Mouse (Mus musculus) kidney, postnatal 0 days (tissue): ENCODE measurements at regions not wholly inside any gene's neighbourhood (a gene's known extent, or its start where the extent isn't known, plus 50 kb on each side); places are given as distances from the start of the nearest gene placed in this dataset.

Experiments used
- ATAC-seq: fragments of 200-750 bp; cut with Nextera tagmentation; replicated peaks from 2 replicates; pipeline ENCODE4 v1.8.0; 2017; ENCODE audit warnings: low read depth, moderate number of reproducible peaks, moderate TSS enrichment, moderate library complexity; ENCODE audit not compliant: low FRiP score
- DNase-seq: peaks from one replicate; pipeline ENCODE4 v3.0.0-alpha.2; 2016; ENCODE audit warnings: low spot score
- H3K27ac ChIP-seq: fragments of 300-500 bp; sonication (generic); 2 replicates; pipeline ENCODE4 v1.5.1; 2014; ENCODE audit warnings: mild to moderate bottlenecking
- H3K27me3 ChIP-seq: fragments of 300-500 bp; sonication (generic); 2 replicates; pipeline ENCODE4 v1.6.1; 2014; ENCODE audit warnings: low read length, mixed read lengths; ENCODE audit not compliant: insufficient read depth
- H3K36me3 ChIP-seq: fragments of 300-500 bp; sonication (generic); 2 replicates; pipeline ENCODE4 v1.6.1; 2014; ENCODE audit warnings: low read length, mixed read lengths; ENCODE audit not compliant: insufficient read depth
- H3K4me1 ChIP-seq: fragments of 300-500 bp; sonication (generic); replicated peaks from 2 replicates; pipeline ENCODE4 v1.6.1; 2014; ENCODE audit warnings: antibody characterized with exemption, low read length, mixed read lengths; ENCODE audit not compliant: insufficient read depth
- H3K4me2 ChIP-seq: fragments of 300-500 bp; sonication (generic); 2 replicates; pipeline ENCODE4 v1.6.1; 2014; ENCODE audit warnings: mild to moderate bottlenecking, low read length, moderate library complexity, mixed read lengths
- H3K4me3 ChIP-seq: fragments of 300-500 bp; sonication (generic); replicated peaks from 2 replicates; pipeline ENCODE4 v1.5.1; 2014; ENCODE audit warnings: low read depth, low read length
- H3K9ac ChIP-seq: fragments of 300-500 bp; sonication (generic); 2 replicates; pipeline ENCODE4 v1.6.1; 2014; ENCODE audit warnings: low read depth, low read length
- H3K9me3 ChIP-seq: fragments of 300-500 bp; sonication (generic); replicated peaks from 2 replicates; pipeline ENCODE4 v1.6.1; 2016; ENCODE audit warnings: low read length, inconsistent platforms, mixed read lengths
- CTCF ChIP-seq: IDR thresholded peaks from 2 replicates; pipeline ENCODE4 v1.5.1; 2016; ENCODE audit warnings: antibody characterized with exemption, low read depth, mild to moderate bottlenecking, moderate library complexity
- WGBS: fragments of 180-500 bp; shearing (Covaris S2); extraction: QIAGEN DNeasy Blood & Tissue Kit; methylation state at CpG from one replicate; pipeline ENCODE4 v1.1.7; 2014; 5-methylcytosine and 5-hydroxymethylcytosine counted together

GRCm38 (mm10) chr1:184622462-184622861 is 110.0 kb downstream of the Hlx start:
- TF ChIP-seq CTCF, result no peak
- Histone ChIP-seq H3K9me3 (no peaks in the 10 kb centered on the region), H3K4me1 (no peaks in the 10 kb centered on the region), H3K27ac (no peak overlapping the region), H3K27me3 (0 out of 2 replicates have a peak, but pooled peaks cover 3% of the 10 kb centered on the region), H3K4me3 (no peak overlapping the region), H3K36me3 (no peaks in the 10 kb centered on the region), H3K9ac (no peak overlapping the region), H3K4me2 (no peak overlapping the region)
- ATAC-seq, result no peak
- WGBS, result 87% methylated on average over 3 of the region's 3 CpGs
- no peak for DNase-seq

GRCm38 (mm10) chr1:184621950-184622349 is 110.5 kb downstream of the Hlx start:
- H3K4me3 ChIP-seq, result no peak overlapping the region
- no peak overlapping the region for H3K4me2 ChIP-seq
- TF ChIP-seq CTCF, result no peak
- 0 out of 2 replicates have a peak, but pooled peaks cover 3% of the 10 kb centered on the region for H3K27me3 ChIP-seq
- no peaks in the 10 kb centered on the region for H3K36me3 ChIP-seq
- H3K9me3 ChIP-seq, result no peaks in the 10 kb centered on the region
- H3K4me1 ChIP-seq, result no peaks in the 10 kb centered on the region
- DNase-seq (no peak), ATAC-seq (no peak)
- WGBS, result 30% methylated on average over 15 of the region's 15 CpGs
- no peak overlapping the region for H3K27ac ChIP-seq
- no peak overlapping the region for H3K9ac ChIP-seq

GRCm38 (mm10) chr1:184617853-184618454 is 114.5 kb downstream of the Hlx start:
- no peak for TF ChIP-seq CTCF
- Histone ChIP-seq H3K9ac (no peak overlapping the region), H3K36me3 (no peaks in the 10 kb centered on the region), H3K4me3 (no peak overlapping the region), H3K27me3 (0 out of 2 replicates have a peak, but pooled peaks cover 3% of the 10 kb centered on the region), H3K4me1 (no peaks in the 10 kb centered on the region), H3K4me2 (no peak overlapping the region), H3K9me3 (no peaks in the 10 kb centered on the region), H3K27ac (no peak overlapping the region)
- DNase-seq (no peak), ATAC-seq (no peak)
- 69% methylated on average over 8 of the region's 8 CpGs for WGBS

- 0 out of 2 replicates have a peak, but pooled peaks cover 2% of the 10 kb centered on the region for H3K27me3 ChIP-seq
- no peak for ATAC-seq
- DNase-seq, result no peak
- no peaks in the 10 kb centered on the region for H3K4me1 ChIP-seq
- no peaks in the 10 kb centered on the region for H3K36me3 ChIP-seq
- H3K4me2 ChIP-seq, result no peak overlapping the region
- H3K27ac ChIP-seq, result no peak overlapping the region
- H3K9me3 ChIP-seq, result no peaks in the 10 kb centered on the region
- TF ChIP-seq CTCF, result no peak
- no peak overlapping the region for H3K9ac ChIP-seq
- WGBS, result 78% methylated on average over 3 of the region's 3 CpGs
- no peak overlapping the region for H3K4me3 ChIP-seq
These were observed 116.4 kb downstream of the Hlx start for GRCm38 (mm10) chr1:184615991-184616390.

- Histone ChIP-seq H3K36me3 (no peaks in the 10 kb centered on the region), H3K4me1 (no peaks in the 10 kb centered on the region), H3K9ac (no peak overlapping the region), H3K9me3 (no peaks in the 10 kb centered on the region), H3K27ac (no peak overlapping the region), H3K4me2 (no peak overlapping the region), H3K27me3 (no peaks in the 10 kb centered on the region), H3K4me3 (no peak overlapping the region)
- ATAC-seq, result no peak
- WGBS, result 80% methylated on average over 21 of the region's 21 CpGs
- no peak for DNase-seq
- no peak for TF ChIP-seq CTCF
These were observed 117.6 kb downstream of the Hlx start for GRCm38 (mm10) chr1:184614699-184615415.

- H3K27me3 ChIP-seq, result no peaks in the 10 kb centered on the region
- H3K36me3 ChIP-seq, result no peaks in the 10 kb centered on the region
- DNase-seq (no peak), ATAC-seq (no peak)
- no peaks in the 10 kb centered on the region for H3K4me1 ChIP-seq
- no peak overlapping the region for H3K4me2 ChIP-seq
- H3K9ac ChIP-seq, result no peak overlapping the region
- no peak overlapping the region for H3K27ac ChIP-seq
- no peak for TF ChIP-seq CTCF
- H3K4me3 ChIP-seq, result no peak overlapping the region
- WGBS, result 60% methylated on average over 4 of the region's 4 CpGs
- H3K9me3 ChIP-seq, result no peaks in the 10 kb centered on the region
These were observed 119.5 kb downstream of the Hlx start for GRCm38 (mm10) chr1:184612880-184613279.

GRCm38 (mm10) chr1:184608938-184609337 is 123.5 kb downstream of the Hlx start:
- no peak for TF ChIP-seq CTCF
- Histone ChIP-seq H3K27me3 (no peaks in the 10 kb centered on the region), H3K9ac (no peak overlapping the region), H3K4me3 (no peak overlapping the region), H3K4me2 (no peak overlapping the region), H3K36me3 (no peaks in the 10 kb centered on the region), H3K4me1 (no peaks in the 10 kb centered on the region), H3K27ac (no peak overlapping the region), H3K9me3 (no peaks in the 10 kb centered on the region)
- WGBS, result 53% methylated on average over 5 of the region's 5 CpGs
- ATAC-seq, result no peak
- DNase-seq, result no peak
